Mouse (Mus musculus): Measurements from ENCODE around the gene Fig4. TPM values are rescaled to one million over a fixed set of nuclear protein-coding genes. Genes with fewer than 3 reads are reported as not detected.

Gene Fig4
- 10 to 100 TPM; 18.0 to 19.5 TPM for total RNA-seq (2021)
- long read RNA-seq, experiment 1, transcript Fig4-201 (23 exons, 3,282 nt), result major isoform, 13 of 18 reads
- long read RNA-seq, experiment 1, partial matches to known transcripts, result 3 of 18 reads
- long read RNA-seq, experiment 1, other reads (novel, unspliced or antisense), result 2 of 18 reads
- long read RNA-seq, experiment 2, transcript Fig4-201 (23 exons, 3,282 nt), result major isoform, 34 of 40 reads
- long read RNA-seq, experiment 2, partial matches to known transcripts, result 2 of 40 reads
- long read RNA-seq, experiment 2, other reads (novel, unspliced or antisense), result 4 of 40 reads

GRCm38 (mm10) chr10:41302689-41303431 lies at the start of gene Fig4:
Gene Fig4, minus strand, starts transcription at chr10:41303260.
- DNase-seq (ENCODE audit: low spot score in 2 of 2), result peak; percentile 54 to 74

- no peak for DNase-seq (ENCODE audit: low spot score in 2 of 2)
These were observed 38.3 kb upstream of the Fig4 start for GRCm38 (mm10) chr10:41341346-41341745.

GRCm38 (mm10) chr10:41332533-41333043 lies 29.5 kb upstream of the Fig4 start:
- no peak for DNase-seq (ENCODE audit: low spot score in 2 of 2)

GRCm38 (mm10) chr10:41315866-41316265 lies 12.8 kb upstream of the Fig4 start:
- DNase-seq (ENCODE audit: low spot score in 2 of 2), result no peak

- DNase-seq (ENCODE audit: low spot score in 2 of 2), result no peak
These were observed 5.1 kb upstream of the Fig4 start for GRCm38 (mm10) chr10:41308205-41308604.

GRCm38 (mm10) chr10:41304961-41305455 lies 1.9 kb upstream of the Fig4 start:
- no peak for DNase-seq (ENCODE audit: low spot score in 2 of 2)

- peak; percentile 36 to 63 for DNase-seq (ENCODE audit: low spot score in 2 of 2)
These were observed 782 bp upstream of the Fig4 start, which contains the start of gene Ak9 for GRCm38 (mm10) chr10:41303639-41304444. Gene Ak9, plus strand, starts transcription at chr10:41303980.

- DNase-seq (ENCODE audit: low spot score in 2 of 2), result no peak
These were observed 2.9 kb downstream of the Fig4 start for GRCm38 (mm10) chr10:41300161-41300560.

GRCm38 (mm10) chr10:41295145-41295544 lies 7.9 kb downstream of the Fig4 start:
- DNase-seq (ENCODE audit: low spot score in 2 of 2), result no peak

- DNase-seq (ENCODE audit: low spot score in 2 of 2), result no peak
These were observed 8.3 kb downstream of the Fig4 start for GRCm38 (mm10) chr10:41294734-41295133.

GRCm38 (mm10) chr10:41293019-41293418 lies 10.0 kb downstream of the Fig4 start:
- DNase-seq (ENCODE audit: low spot score in 2 of 2), result no peak

GRCm38 (mm10) chr10:41291021-41291420 lies 12.0 kb downstream of the Fig4 start:
- DNase-seq (ENCODE audit: low spot score in 2 of 2), result no peak

- DNase-seq (ENCODE audit: low spot score in 2 of 2), result peak; percentile 41 to 62
These were observed 14.2 kb downstream of the Fig4 start for GRCm38 (mm10) chr10:41288771-41289415.

- DNase-seq (ENCODE audit: low spot score in 2 of 2), result no peak
These were observed 15.0 kb downstream of the Fig4 start for GRCm38 (mm10) chr10:41288074-41288473.

- DNase-seq (ENCODE audit: low spot score in 2 of 2), result no peak
These were observed 15.4 kb downstream of the Fig4 start for GRCm38 (mm10) chr10:41287618-41288017.

GRCm38 (mm10) chr10:41282086-41282485 lies 21.0 kb downstream of the Fig4 start:
- DNase-seq (ENCODE audit: low spot score in 2 of 2), result no peak

- DNase-seq (ENCODE audit: low spot score in 2 of 2), result no peak
These were observed 22.3 kb downstream of the Fig4 start for GRCm38 (mm10) chr10:41280796-41281195.

- DNase-seq (ENCODE audit: low spot score in 2 of 2), result no peak
These were observed 22.9 kb downstream of the Fig4 start for GRCm38 (mm10) chr10:41280177-41280576.

GRCm38 (mm10) chr10:41278808-41279207 lies 24.3 kb downstream of the Fig4 start:
- DNase-seq (ENCODE audit: low spot score in 2 of 2), result no peak

- DNase-seq (ENCODE audit: low spot score in 2 of 2), result no peak
These were observed 28.2 kb downstream of the Fig4 start for GRCm38 (mm10) chr10:41274871-41275270.

- DNase-seq (ENCODE audit: low spot score in 2 of 2), result no peak
These were observed 31.2 kb downstream of the Fig4 start for GRCm38 (mm10) chr10:41271860-41272259.

Data from adrenal gland, postnatal 4 days (tissue).